Mouse (Mus musculus): ENCODE data around the gene Tnks2. TPM values are rescaled to one million over a fixed set of nuclear protein-coding genes. Genes with fewer than 3 reads are reported as not detected.

Tnks2 gene
- polyA plus RNA-seq, 2 experiments: 74.9 to 82.9 TPM

GRCm38 (mm10) chr19:36795277-36795676 is 38.8 kb upstream of the Tnks2 start:
- 78% methylated on average over 3 of the region's 3 CpGs for WGBS
- no peaks in the 10 kb centered on the region for H3K27me3 ChIP-seq (ENCODE audit: control insufficient read depth, insufficient read depth, low read length)
- no peaks in the 10 kb centered on the region for H3K9me3 ChIP-seq (ENCODE audit: control insufficient read depth, low read length)
- H3K36me3 ChIP-seq (ENCODE audit: control insufficient read depth, insufficient read depth, low read length): no peaks in the 10 kb centered on the region
- DNase-seq (ENCODE audit: low spot score) (no peak), ATAC-seq (ENCODE audit: low FRiP score, low read depth) (no peak)
- H3K27ac ChIP-seq (replicated peaks; ENCODE audit: low read depth, low read length): no peak overlapping the region
- H3K4me1 ChIP-seq (ENCODE audit: control insufficient read depth, insufficient read depth, low read length): peaks cover 4% of the 10 kb centered on the region; the same call in 1 of the 2 replicates
- TF ChIP-seq POLR2A (IDR thresholded peaks at IDR 0.05; ENCODE audit: borderline replicate concordance, extremely low read depth, insufficient read depth, insufficient read length): no peak
- no peak overlapping the region for H3K4me3 ChIP-seq (replicated peaks; ENCODE audit: low read length)
- H3K4me2 ChIP-seq (replicated peaks; ENCODE audit: low read depth, low read length, severe bottlenecking): no peak overlapping the region
- no peak overlapping the region for H3K9ac ChIP-seq (ENCODE audit: low read depth, low read length, severe bottlenecking)

DNA sequence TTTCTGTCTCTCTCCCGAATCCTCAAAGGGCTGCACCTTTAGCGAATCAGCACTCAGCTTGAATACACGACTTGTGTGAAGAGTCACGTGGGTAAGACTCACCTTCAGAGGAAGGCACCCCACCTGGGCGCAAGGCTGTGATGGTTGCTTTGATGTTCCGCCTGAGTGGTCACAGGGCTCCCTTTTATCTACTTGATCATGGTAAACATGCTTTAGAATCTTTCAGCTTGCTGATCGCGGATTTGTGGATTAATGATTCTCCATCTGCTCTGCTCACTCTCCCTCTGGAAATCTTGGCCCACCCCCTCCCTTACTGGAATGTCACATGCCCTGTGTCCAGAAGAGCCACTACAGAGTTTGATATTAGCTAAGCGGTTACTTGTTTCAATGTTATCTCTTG is 37.1 kb upstream of the Tnks2 start:
- Histone ChIP-seq H3K4me2 (replicated peaks; ENCODE audit: low read depth, low read length, severe bottlenecking) (no peak overlapping the region), H3K27me3 (ENCODE audit: control insufficient read depth, insufficient read depth, low read length) (no peaks in the 10 kb centered on the region), H3K4me3 (replicated peaks; ENCODE audit: low read length) (no peak overlapping the region), H3K27ac (replicated peaks; ENCODE audit: low read depth, low read length) (no peak overlapping the region), H3K9ac (ENCODE audit: low read depth, low read length, severe bottlenecking) (no peak overlapping the region), H3K36me3 (ENCODE audit: control insufficient read depth, insufficient read depth, low read length) (no peaks in the 10 kb centered on the region), H3K9me3 (ENCODE audit: control insufficient read depth, low read length) (no peaks in the 10 kb centered on the region), H3K4me1 (ENCODE audit: control insufficient read depth, insufficient read depth, low read length) (no peaks in the 10 kb centered on the region)
- WGBS: 79% methylated on average over 9 of the region's 9 CpGs
- TF ChIP-seq POLR2A (IDR thresholded peaks at IDR 0.05; ENCODE audit: borderline replicate concordance, extremely low read depth, insufficient read depth, insufficient read length): no peak
- no peak for DNase-seq (ENCODE audit: low spot score)
- ATAC-seq (ENCODE audit: low FRiP score, low read depth): no peak

DNA sequence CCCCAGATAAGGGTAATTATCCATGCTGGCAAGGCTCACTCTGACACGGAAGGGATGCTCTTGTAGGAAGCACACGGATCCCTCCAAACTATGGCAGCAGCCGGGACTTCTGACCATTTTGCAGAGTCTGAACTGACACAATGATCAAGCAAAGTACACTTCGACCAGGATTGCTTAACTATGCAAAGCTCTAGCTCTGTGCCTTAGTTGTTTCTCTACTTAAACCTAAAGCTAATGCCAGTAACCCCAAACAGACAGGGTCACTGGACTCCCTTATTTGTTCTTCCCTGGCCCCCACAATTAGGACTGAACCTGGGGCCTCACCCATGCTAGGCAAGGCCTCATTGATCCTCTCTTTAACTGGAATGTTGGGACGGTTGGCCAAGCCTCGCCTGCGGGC is 33.7 kb upstream of the Tnks2 start:
- DNase-seq (ENCODE audit: low spot score): no peak
- Histone ChIP-seq H3K27me3 (ENCODE audit: control insufficient read depth, insufficient read depth, low read length) (no peaks in the 10 kb centered on the region), H3K9ac (ENCODE audit: low read depth, low read length, severe bottlenecking) (no peak overlapping the region), H3K9me3 (ENCODE audit: control insufficient read depth, low read length) (no peaks in the 10 kb centered on the region), H3K36me3 (ENCODE audit: control insufficient read depth, insufficient read depth, low read length) (no peaks in the 10 kb centered on the region), H3K27ac (replicated peaks; ENCODE audit: low read depth, low read length) (no peak overlapping the region), H3K4me3 (replicated peaks; ENCODE audit: low read length) (no peak overlapping the region), H3K4me1 (ENCODE audit: control insufficient read depth, insufficient read depth, low read length) (no peaks in the 10 kb centered on the region), H3K4me2 (replicated peaks; ENCODE audit: low read depth, low read length, severe bottlenecking) (no peak overlapping the region)
- no peak for ATAC-seq (ENCODE audit: low FRiP score, low read depth)
- TF ChIP-seq POLR2A (IDR thresholded peaks at IDR 0.05; ENCODE audit: borderline replicate concordance, extremely low read depth, insufficient read depth, insufficient read length): no peak
- WGBS: 81% methylated on average over 7 of the region's 7 CpGs

DNA sequence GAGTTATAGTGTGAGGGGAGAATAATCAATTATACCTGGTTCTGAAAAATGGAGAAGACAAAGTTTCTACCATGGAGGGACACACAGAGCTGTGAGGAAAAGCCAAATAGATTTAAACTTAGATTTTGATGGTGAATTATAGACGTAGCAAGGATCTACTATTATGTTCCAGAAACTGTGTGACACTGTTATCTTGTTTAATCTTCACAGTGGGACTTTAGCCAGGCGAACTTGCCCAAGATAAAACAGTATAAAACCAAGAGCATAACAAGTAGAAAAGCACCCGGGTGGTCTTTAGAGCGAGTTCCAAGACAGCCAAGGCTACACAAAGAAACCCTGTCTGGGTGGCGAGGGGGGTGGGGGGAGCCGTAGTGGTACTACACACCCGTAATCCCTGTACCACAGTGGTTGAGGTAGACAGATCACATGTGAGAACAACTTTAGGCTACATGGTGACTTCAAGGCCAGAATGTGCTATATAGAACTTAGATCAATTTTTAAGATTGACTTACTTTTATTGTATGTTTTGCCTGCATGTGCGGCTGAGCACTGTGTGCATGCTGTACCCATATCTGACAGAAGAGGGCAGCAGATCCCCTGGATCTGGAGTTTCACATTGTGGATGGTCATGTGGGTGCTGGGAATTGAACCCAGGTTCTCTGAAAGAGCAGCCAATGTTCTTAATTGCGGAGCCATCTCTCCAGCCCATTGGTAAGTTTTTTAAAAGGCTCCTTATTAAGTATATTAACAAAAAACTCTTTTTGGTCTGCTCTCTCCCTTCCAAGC is 32.0 kb upstream of the Tnks2 start:
- DNase-seq (ENCODE audit: low spot score): no peak
- Histone ChIP-seq H3K9me3 (ENCODE audit: control insufficient read depth, low read length) (no peaks in the 10 kb centered on the region), H3K4me3 (replicated peaks; ENCODE audit: low read length) (no peak overlapping the region), H3K4me1 (ENCODE audit: control insufficient read depth, insufficient read depth, low read length) (no peaks in the 10 kb centered on the region), H3K9ac (ENCODE audit: low read depth, low read length, severe bottlenecking) (no peak overlapping the region), H3K27me3 (ENCODE audit: control insufficient read depth, insufficient read depth, low read length) (no peaks in the 10 kb centered on the region), H3K27ac (replicated peaks; ENCODE audit: low read depth, low read length) (no peak overlapping the region), H3K4me2 (replicated peaks; ENCODE audit: low read depth, low read length, severe bottlenecking) (no peak overlapping the region), H3K36me3 (ENCODE audit: control insufficient read depth, insufficient read depth, low read length) (no peaks in the 10 kb centered on the region)
- no peak for TF ChIP-seq POLR2A (IDR thresholded peaks at IDR 0.05; ENCODE audit: borderline replicate concordance, extremely low read depth, insufficient read depth, insufficient read length)
- ATAC-seq (ENCODE audit: low FRiP score, low read depth): no peak
- 83% methylated on average over 9 of the region's 9 CpGs for WGBS

GRCm38 (mm10) chr19:36803403-36803802 is 30.6 kb upstream of the Tnks2 start:
- TF ChIP-seq POLR2A (IDR thresholded peaks at IDR 0.05; ENCODE audit: borderline replicate concordance, extremely low read depth, insufficient read depth, insufficient read length): no peak
- Histone ChIP-seq H3K9ac (ENCODE audit: low read depth, low read length, severe bottlenecking) (no peak overlapping the region), H3K4me1 (ENCODE audit: control insufficient read depth, insufficient read depth, low read length) (no peaks in the 10 kb centered on the region), H3K9me3 (ENCODE audit: control insufficient read depth, low read length) (no peaks in the 10 kb centered on the region), H3K27ac (replicated peaks; ENCODE audit: low read depth, low read length) (no peak overlapping the region), H3K4me3 (replicated peaks; ENCODE audit: low read length) (no peak overlapping the region), H3K27me3 (ENCODE audit: control insufficient read depth, insufficient read depth, low read length) (no peaks in the 10 kb centered on the region), H3K4me2 (replicated peaks; ENCODE audit: low read depth, low read length, severe bottlenecking) (no peak overlapping the region), H3K36me3 (ENCODE audit: control insufficient read depth, insufficient read depth, low read length) (no peaks in the 10 kb centered on the region)
- 92% methylated on average over 8 of the region's 8 CpGs for WGBS
- ATAC-seq (ENCODE audit: low FRiP score, low read depth): no peak
- no peak for DNase-seq (ENCODE audit: low spot score)

Data from limb, embryonic 14.5 days (tissue).